Mouse (Mus musculus) A20 (cell line): Measurements from ENCODE around the gene Kirrel.
"Not testable (repeated sequence)": the region's sequence is repeated elsewhere in the genome, so short reads cannot be mapped to it uniquely, and the experiment has no call there.

Experiments used
- DNase-seq: peaks from one replicate; pipeline ENCODE4 v3.0.0-alpha.2; 2011; ENCODE audit warnings: low read depth, low spot score

Gene Kirrel

GRCm38 (mm10) chr3:87134951-87135350 lies 39.6 kb downstream of the Kirrel start:
- no peak for DNase-seq

GRCm38 (mm10) chr3:87131694-87132347 lies 42.7 kb downstream of the Kirrel start:
- no peak for DNase-seq

- no peak for DNase-seq
These were observed 43.6 kb downstream of the Kirrel start for GRCm38 (mm10) chr3:87130933-87131332.

GRCm38 (mm10) chr3:87123795-87124194 lies 50.8 kb downstream of the Kirrel start:
- no peak for DNase-seq

GRCm38 (mm10) chr3:87118214-87118613 lies 56.3 kb downstream of the Kirrel start:
- no peak for DNase-seq

- DNase-seq: no peak
These were observed 56.9 kb downstream of the Kirrel start for GRCm38 (mm10) chr3:87117632-87118031.

GRCm38 (mm10) chr3:87115726-87116540 lies 58.6 kb downstream of the Kirrel start:
- DNase-seq: no peak

- DNase-seq: no peak
These were observed 59.3 kb downstream of the Kirrel start for GRCm38 (mm10) chr3:87115271-87115670.

- DNase-seq: no peak
These were observed 59.7 kb downstream of the Kirrel start for GRCm38 (mm10) chr3:87114801-87115200.

- DNase-seq: not testable (repeated sequence)
These were observed 60.7 kb downstream of the Kirrel start for GRCm38 (mm10) chr3:87113881-87114280.

- no peak for DNase-seq
These were observed 62.3 kb downstream of the Kirrel start for GRCm38 (mm10) chr3:87112264-87112663.

GRCm38 (mm10) chr3:87104856-87105255 lies 69.7 kb downstream of the Kirrel start:
- no peak for DNase-seq

- no peak for DNase-seq
These were observed 72.2 kb downstream of the Kirrel start for GRCm38 (mm10) chr3:87102346-87102745.

- DNase-seq: no peak
These were observed 73.6 kb downstream of the Kirrel start for GRCm38 (mm10) chr3:87100911-87101310.

- no peak for DNase-seq
These were observed 76.3 kb downstream of the Kirrel start for GRCm38 (mm10) chr3:87097969-87098946.

GRCm38 (mm10) chr3:87097205-87097604 lies 77.3 kb downstream of the Kirrel start:
- no peak for DNase-seq

GRCm38 (mm10) chr3:87093718-87094117 lies 80.8 kb downstream of the Kirrel start:
- DNase-seq: no peak

- peak; percentile 61 for DNase-seq
These were observed 84.6 kb downstream of the Kirrel start for GRCm38 (mm10) chr3:87089694-87090565.

GRCm38 (mm10) chr3:87087146-87087545 lies 87.4 kb downstream of the Kirrel start:
- DNase-seq: no peak

GRCm38 (mm10) chr3:87082235-87082634 lies 92.3 kb downstream of the Kirrel start:
- peak; percentile 50 for DNase-seq

- DNase-seq: no peak
These were observed 94.8 kb downstream of the Kirrel start for GRCm38 (mm10) chr3:87079751-87080150.
